Mouse (Mus musculus): ENCODE data around the gene B3gat2. TPM values are rescaled to one million over a fixed set of nuclear protein-coding genes. Genes with fewer than 3 reads are reported as not detected.

Gene B3gat2
- polyA plus RNA-seq, 1 experiment from 2014 or later: 0.51 TPM

DNA sequence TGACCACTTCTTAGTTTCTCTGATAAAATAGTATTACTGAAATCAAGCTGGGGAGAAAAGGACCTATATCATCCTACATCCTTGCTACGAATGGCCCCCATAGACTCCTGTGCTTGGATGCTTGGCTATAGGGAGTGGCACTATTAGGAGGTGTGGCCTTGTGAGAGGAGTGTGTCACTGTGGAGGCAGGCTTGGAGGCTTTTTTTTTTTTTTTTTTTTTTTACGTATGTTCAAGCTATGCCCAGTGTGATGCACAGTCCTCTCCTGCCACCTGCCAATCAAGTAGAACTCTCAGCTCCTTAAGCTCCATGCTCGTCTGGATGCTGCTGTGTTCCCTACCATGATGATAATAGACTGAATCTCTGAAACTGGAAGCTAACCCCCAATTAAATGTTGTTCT, 11.5 kb downstream of the B3gat2 start:
- Histone ChIP-seq H3K9me3 (ENCODE audit: control insufficient read depth, low read length) (no peaks in the 10 kb centered on the region), H3K27me3 (ENCODE audit: control insufficient read depth, insufficient read depth, low read length) (no peaks in the 10 kb centered on the region), H3K9ac (ENCODE audit: low read length) (no peak overlapping the region), H3K4me1 (ENCODE audit: control insufficient read depth in 2 of 2, insufficient read depth in 2 of 2, low read length in 2 of 2) (no peaks in the 10 kb centered on the region), H3K27ac (replicated peaks in 1 of 2; ENCODE audit: control insufficient read depth in 1 of 2, insufficient read depth in 1 of 2, low read depth in 2 of 2, low read length in 2 of 2) (no peak overlapping the region), H3K36me3 (ENCODE audit: control insufficient read depth, insufficient read depth, low read length) (no peaks in the 10 kb centered on the region), H3K4me3 (ENCODE audit: control insufficient read depth in 1 of 2, insufficient read depth in 1 of 2, low read depth in 1 of 2, low read length in 2 of 2) (no peak overlapping the region), H3K4me2 (ENCODE audit: low read length) (no peak overlapping the region)
- no peak for ATAC-seq (ENCODE audit: insufficient number of reproducible peaks, insufficient read depth, low FRiP score, low read depth)
- 69% methylated on average over 3 of the region's 3 CpGs for WGBS

GRCm38 (mm10) chr1:23792737-23793533, 31.4 kb downstream of the B3gat2 start:
- Histone ChIP-seq H3K27me3 (ENCODE audit: control insufficient read depth, insufficient read depth, low read length) (no peaks in the 10 kb centered on the region), H3K9ac (ENCODE audit: low read length) (no peak overlapping the region), H3K4me3 (ENCODE audit: control insufficient read depth in 1 of 2, insufficient read depth in 1 of 2, low read depth in 1 of 2, low read length in 2 of 2) (no peak overlapping the region), H3K27ac (replicated peaks in 1 of 2; ENCODE audit: control insufficient read depth in 1 of 2, insufficient read depth in 1 of 2, low read depth in 2 of 2, low read length in 2 of 2) (no peak overlapping the region), H3K4me1 (ENCODE audit: control insufficient read depth in 2 of 2, insufficient read depth in 2 of 2, low read length in 2 of 2) (no peaks in the 10 kb centered on the region), H3K9me3 (ENCODE audit: control insufficient read depth, low read length) (no peaks in the 10 kb centered on the region), H3K36me3 (ENCODE audit: control insufficient read depth, insufficient read depth, low read length) (no peaks in the 10 kb centered on the region), H3K4me2 (ENCODE audit: low read length) (no peak overlapping the region)
- WGBS: 42% methylated on average over 11 of the region's 11 CpGs
- peak; percentile 21; the same call in 1 of the 2 replicates for ATAC-seq (ENCODE audit: insufficient number of reproducible peaks, insufficient read depth, low FRiP score, low read depth)

DNA sequence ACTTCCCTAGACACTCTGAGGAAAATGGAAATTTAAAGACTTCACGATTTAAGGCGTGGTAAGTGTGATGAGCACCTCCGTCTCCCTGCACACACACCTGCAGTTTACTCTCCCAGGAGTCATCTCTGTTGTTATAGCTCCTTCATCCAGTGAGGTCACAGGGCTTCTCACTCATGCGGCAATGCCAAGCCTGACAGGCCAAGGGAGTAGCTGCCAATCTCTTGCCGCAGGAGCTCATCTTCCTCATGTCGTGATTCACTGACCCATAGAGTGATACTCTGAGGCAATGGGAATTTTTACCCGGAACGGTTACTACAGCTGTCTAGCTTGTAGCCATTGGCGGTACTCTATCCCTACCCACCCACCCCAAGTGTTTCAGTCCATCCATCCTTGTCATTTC, 36.8 kb downstream of the B3gat2 start:
- H3K36me3 ChIP-seq (ENCODE audit: control insufficient read depth, insufficient read depth, low read length): no peaks in the 10 kb centered on the region
- H3K9me3 ChIP-seq (ENCODE audit: control insufficient read depth, low read length): no peaks in the 10 kb centered on the region
- no peak overlapping the region for H3K4me2 ChIP-seq (ENCODE audit: low read length)
- no peaks in the 10 kb centered on the region for H3K27me3 ChIP-seq (ENCODE audit: control insufficient read depth, insufficient read depth, low read length)
- no peak overlapping the region for H3K27ac ChIP-seq (replicated peaks in 1 of 2; ENCODE audit: control insufficient read depth in 1 of 2, insufficient read depth in 1 of 2, low read depth in 2 of 2, low read length in 2 of 2)
- H3K4me3 ChIP-seq (ENCODE audit: control insufficient read depth in 1 of 2, insufficient read depth in 1 of 2, low read depth in 1 of 2, low read length in 2 of 2): no peak overlapping the region
- no peak for ATAC-seq (ENCODE audit: insufficient number of reproducible peaks, insufficient read depth, low FRiP score, low read depth)
- H3K9ac ChIP-seq (ENCODE audit: low read length): no peak overlapping the region
- H3K4me1 ChIP-seq (ENCODE audit: control insufficient read depth in 2 of 2, insufficient read depth in 2 of 2, low read length in 2 of 2): no peaks in the 10 kb centered on the region
- WGBS: 80% methylated on average over 9 of the region's 9 CpGs

GRCm38 (mm10) chr1:23821615-23822014, 60.1 kb downstream of the B3gat2 start:
- Histone ChIP-seq H3K4me1 (ENCODE audit: control insufficient read depth in 2 of 2, insufficient read depth in 2 of 2, low read length in 2 of 2) (no peaks in the 10 kb centered on the region), H3K9ac (ENCODE audit: low read length) (no peak overlapping the region), H3K4me2 (ENCODE audit: low read length) (no peak overlapping the region), H3K9me3 (ENCODE audit: control insufficient read depth, low read length) (no peaks in the 10 kb centered on the region), H3K4me3 (ENCODE audit: control insufficient read depth in 1 of 2, insufficient read depth in 1 of 2, low read depth in 1 of 2, low read length in 2 of 2) (no peak overlapping the region), H3K36me3 (ENCODE audit: control insufficient read depth, insufficient read depth, low read length) (no peaks in the 10 kb centered on the region), H3K27me3 (ENCODE audit: control insufficient read depth, insufficient read depth, low read length) (no peaks in the 10 kb centered on the region), H3K27ac (replicated peaks in 1 of 2; ENCODE audit: control insufficient read depth in 1 of 2, insufficient read depth in 1 of 2, low read depth in 2 of 2, low read length in 2 of 2) (no peak overlapping the region)
- no peak for ATAC-seq (ENCODE audit: insufficient number of reproducible peaks, insufficient read depth, low FRiP score, low read depth)
- 67% methylated on average over 5 of the region's 5 CpGs for WGBS

- Histone ChIP-seq H3K4me2 (ENCODE audit: low read length) (no peak overlapping the region), H3K4me3 (ENCODE audit: control insufficient read depth in 1 of 2, insufficient read depth in 1 of 2, low read depth in 1 of 2, low read length in 2 of 2) (no peak overlapping the region), H3K4me1 (ENCODE audit: control insufficient read depth in 2 of 2, insufficient read depth in 2 of 2, low read length in 2 of 2) (no peaks in the 10 kb centered on the region), H3K27ac (replicated peaks in 1 of 2; ENCODE audit: control insufficient read depth in 1 of 2, insufficient read depth in 1 of 2, low read depth in 2 of 2, low read length in 2 of 2) (no peak overlapping the region), H3K27me3 (ENCODE audit: control insufficient read depth, insufficient read depth, low read length) (no peaks in the 10 kb centered on the region), H3K36me3 (ENCODE audit: control insufficient read depth, insufficient read depth, low read length) (no peaks in the 10 kb centered on the region), H3K9ac (ENCODE audit: low read length) (no peak overlapping the region), H3K9me3 (ENCODE audit: control insufficient read depth, low read length) (no peaks in the 10 kb centered on the region)
- WGBS: 36% methylated on average over 13 of the region's 13 CpGs
- no peak for ATAC-seq (ENCODE audit: insufficient number of reproducible peaks, insufficient read depth, low FRiP score, low read depth)
Observed at GRCm38 (mm10) chr1:23826887-23827758, 65.6 kb downstream of the B3gat2 start.

GRCm38 (mm10) chr1:23834246-23834645, 72.7 kb downstream of the B3gat2 start:
- Histone ChIP-seq H3K9me3 (ENCODE audit: control insufficient read depth, low read length) (no peaks in the 10 kb centered on the region), H3K27me3 (ENCODE audit: control insufficient read depth, insufficient read depth, low read length) (no peaks in the 10 kb centered on the region), H3K36me3 (ENCODE audit: control insufficient read depth, insufficient read depth, low read length) (no peaks in the 10 kb centered on the region), H3K27ac (replicated peaks in 1 of 2; ENCODE audit: control insufficient read depth in 1 of 2, insufficient read depth in 1 of 2, low read depth in 2 of 2, low read length in 2 of 2) (no peak overlapping the region), H3K4me3 (ENCODE audit: control insufficient read depth in 1 of 2, insufficient read depth in 1 of 2, low read depth in 1 of 2, low read length in 2 of 2) (no peak overlapping the region), H3K4me1 (ENCODE audit: control insufficient read depth in 2 of 2, insufficient read depth in 2 of 2, low read length in 2 of 2) (no peaks in the 10 kb centered on the region), H3K9ac (ENCODE audit: low read length) (no peak overlapping the region), H3K4me2 (ENCODE audit: low read length) (no peak overlapping the region)
- no peak for ATAC-seq (ENCODE audit: insufficient number of reproducible peaks, insufficient read depth, low FRiP score, low read depth)
- WGBS: 82% methylated on average over 7 of the region's 7 CpGs

GRCm38 (mm10) chr1:23834819-23835218, 73.3 kb downstream of the B3gat2 start:
- 84% methylated on average over 9 of the region's 9 CpGs for WGBS
- H3K27me3 ChIP-seq (ENCODE audit: control insufficient read depth, insufficient read depth, low read length): no peaks in the 10 kb centered on the region
- no peak overlapping the region for H3K9ac ChIP-seq (ENCODE audit: low read length)
- no peak overlapping the region for H3K4me3 ChIP-seq (ENCODE audit: control insufficient read depth in 1 of 2, insufficient read depth in 1 of 2, low read depth in 1 of 2, low read length in 2 of 2)
- H3K9me3 ChIP-seq (ENCODE audit: control insufficient read depth, low read length): no peaks in the 10 kb centered on the region
- H3K36me3 ChIP-seq (ENCODE audit: control insufficient read depth, insufficient read depth, low read length): no peaks in the 10 kb centered on the region
- ATAC-seq (ENCODE audit: insufficient number of reproducible peaks, insufficient read depth, low FRiP score, low read depth): no peak
- H3K4me2 ChIP-seq (ENCODE audit: low read length): no peak overlapping the region
- H3K27ac ChIP-seq (replicated peaks in 1 of 2; ENCODE audit: control insufficient read depth in 1 of 2, insufficient read depth in 1 of 2, low read depth in 2 of 2, low read length in 2 of 2): no peak overlapping the region
- H3K4me1 ChIP-seq (ENCODE audit: control insufficient read depth in 2 of 2, insufficient read depth in 2 of 2, low read length in 2 of 2): no peaks in the 10 kb centered on the region
